Mouse (Mus musculus): Measurements from ENCODE around the gene Zfp367. TPM values are rescaled to one million over a fixed set of nuclear protein-coding genes. Genes with fewer than 3 reads are reported as not detected.

Zfp367 gene
- polyA plus RNA-seq, 1 experiment from 2014 or later: 10.8 TPM

GRCm38 (mm10) chr13:64107105-64107504, 45.9 kb downstream of the Zfp367 start:
- ATAC-seq: no peak
- no peak overlapping the region for H3K4me2 ChIP-seq (ENCODE audit: low read length)
- no peak overlapping the region for H3K9ac ChIP-seq (replicated peaks; ENCODE audit: low read depth, low read length)
- peaks cover 5% of the 10 kb centered on the region; the same call in 1 of the 2 replicates for H3K4me1 ChIP-seq (replicated peaks; ENCODE audit: control insufficient read depth, insufficient read depth, low read length)
- no peaks in the 10 kb centered on the region for H3K9me3 ChIP-seq (ENCODE audit: control insufficient read depth, low read length)
- 30% methylated on average over 3 of the region's 3 CpGs for WGBS
- no peak overlapping the region for H3K4me3 ChIP-seq (replicated peaks; ENCODE audit: low read length)
- H3K36me3 ChIP-seq (ENCODE audit: control insufficient read depth, insufficient read depth): no peaks in the 10 kb centered on the region
- H3K27me3 ChIP-seq (replicated peaks; ENCODE audit: control insufficient read depth, insufficient read depth, low read length): no peaks in the 10 kb centered on the region
- no peak overlapping the region for H3K27ac ChIP-seq (ENCODE audit: low read length)

DNA sequence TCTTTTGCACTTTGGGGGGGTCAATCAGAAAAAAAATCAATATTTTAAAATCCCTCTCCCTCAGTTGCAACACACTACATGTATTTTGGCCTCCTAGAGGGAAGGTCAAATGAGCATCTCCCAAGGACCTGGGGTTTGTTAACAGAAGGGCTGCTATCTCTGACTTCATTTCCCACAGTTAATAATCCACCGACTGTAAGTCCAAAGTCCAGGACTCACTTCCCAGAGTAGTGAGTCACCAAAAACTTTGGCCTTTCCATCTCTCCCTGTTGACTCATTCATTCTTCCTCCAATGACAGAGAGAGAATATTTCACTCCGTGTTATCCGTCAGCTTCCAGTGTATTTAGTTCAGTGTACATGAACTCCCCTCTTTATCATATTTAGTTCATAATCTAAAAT, 47.3 kb downstream of the Zfp367 start:
- Histone ChIP-seq H3K4me3 (replicated peaks; ENCODE audit: low read length) (no peak overlapping the region), H3K9me3 (ENCODE audit: control insufficient read depth, low read length) (no peaks in the 10 kb centered on the region), H3K36me3 (ENCODE audit: control insufficient read depth, insufficient read depth) (no peaks in the 10 kb centered on the region), H3K4me1 (replicated peaks; ENCODE audit: control insufficient read depth, insufficient read depth, low read length) (peaks cover 5% of the 10 kb centered on the region; the same call in 1 of the 2 replicates), H3K27me3 (replicated peaks; ENCODE audit: control insufficient read depth, insufficient read depth, low read length) (no peaks in the 10 kb centered on the region), H3K9ac (replicated peaks; ENCODE audit: low read depth, low read length) (no peak overlapping the region), H3K27ac (ENCODE audit: low read length) (no peak overlapping the region), H3K4me2 (ENCODE audit: low read length) (no peak overlapping the region)
- WGBS: 98% methylated on average over 3 of the region's 3 CpGs
- ATAC-seq: no peak

- no peak overlapping the region for H3K9ac ChIP-seq (replicated peaks; ENCODE audit: low read depth, low read length)
- no peaks in the 10 kb centered on the region for H3K36me3 ChIP-seq (ENCODE audit: control insufficient read depth, insufficient read depth)
- H3K4me1 ChIP-seq (replicated peaks; ENCODE audit: control insufficient read depth, insufficient read depth, low read length): no peaks in the 10 kb centered on the region
- no peak overlapping the region for H3K4me2 ChIP-seq (ENCODE audit: low read length)
- ATAC-seq: peak; percentile 43; the same call in 1 of the 2 replicates
- 65% methylated on average over 3 of the region's 3 CpGs for WGBS
- H3K9me3 ChIP-seq (ENCODE audit: control insufficient read depth, low read length): no peaks in the 10 kb centered on the region
- H3K27ac ChIP-seq (ENCODE audit: low read length): no peak overlapping the region
- no peak overlapping the region for H3K4me3 ChIP-seq (replicated peaks; ENCODE audit: low read length)
- H3K27me3 ChIP-seq (replicated peaks; ENCODE audit: control insufficient read depth, insufficient read depth, low read length): no peaks in the 10 kb centered on the region
Observed at GRCm38 (mm10) chr13:64100186-64100585, 52.8 kb downstream of the Zfp367 start.

- Histone ChIP-seq H3K4me3 (replicated peaks; ENCODE audit: low read length) (no peak overlapping the region), H3K4me1 (replicated peaks; ENCODE audit: control insufficient read depth, insufficient read depth, low read length) (no peaks in the 10 kb centered on the region), H3K4me2 (ENCODE audit: low read length) (no peak overlapping the region), H3K27me3 (replicated peaks; ENCODE audit: control insufficient read depth, insufficient read depth, low read length) (no peaks in the 10 kb centered on the region), H3K36me3 (ENCODE audit: control insufficient read depth, insufficient read depth) (no peaks in the 10 kb centered on the region), H3K27ac (ENCODE audit: low read length) (no peak overlapping the region), H3K9ac (replicated peaks; ENCODE audit: low read depth, low read length) (no peak overlapping the region), H3K9me3 (ENCODE audit: control insufficient read depth, low read length) (no peaks in the 10 kb centered on the region)
- no peak for ATAC-seq
- WGBS: 76% methylated on average over 9 of the region's 9 CpGs
Observed at GRCm38 (mm10) chr13:64098992-64099391, 54.0 kb downstream of the Zfp367 start.

DNA sequence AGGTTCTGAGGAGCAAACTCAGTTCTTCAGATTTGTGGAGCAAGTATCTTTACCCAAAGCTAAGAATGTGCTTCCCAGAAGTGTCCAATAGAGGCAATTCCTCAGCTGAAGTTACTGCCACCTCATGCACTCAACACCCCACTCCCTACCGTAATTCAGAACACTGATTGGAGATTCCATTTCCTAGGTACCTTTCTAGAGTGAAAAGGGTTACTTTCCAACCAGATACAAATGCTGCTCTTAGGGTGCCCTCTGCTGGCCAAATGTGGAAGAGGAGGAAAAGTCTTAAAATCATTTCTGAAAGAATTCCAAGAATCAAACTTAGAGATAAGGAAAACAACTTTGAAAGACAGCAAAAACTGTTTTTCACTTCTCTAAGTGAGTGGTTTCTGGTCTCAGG, 59.7 kb downstream of the Zfp367 start:
- no peaks in the 10 kb centered on the region for H3K36me3 ChIP-seq (ENCODE audit: control insufficient read depth, insufficient read depth)
- no peak overlapping the region for H3K27ac ChIP-seq (ENCODE audit: low read length)
- WGBS: 5% methylated on average over 1 of the region's 1 CpGs
- ATAC-seq: no peak
- H3K4me3 ChIP-seq (replicated peaks; ENCODE audit: low read length): no peak overlapping the region
- no peaks in the 10 kb centered on the region for H3K9me3 ChIP-seq (ENCODE audit: control insufficient read depth, low read length)
- H3K27me3 ChIP-seq (replicated peaks; ENCODE audit: control insufficient read depth, insufficient read depth, low read length): no peaks in the 10 kb centered on the region
- H3K4me2 ChIP-seq (ENCODE audit: low read length): no peak overlapping the region
- H3K4me1 ChIP-seq (replicated peaks; ENCODE audit: control insufficient read depth, insufficient read depth, low read length): no peaks in the 10 kb centered on the region
- no peak overlapping the region for H3K9ac ChIP-seq (replicated peaks; ENCODE audit: low read depth, low read length)

DNA sequence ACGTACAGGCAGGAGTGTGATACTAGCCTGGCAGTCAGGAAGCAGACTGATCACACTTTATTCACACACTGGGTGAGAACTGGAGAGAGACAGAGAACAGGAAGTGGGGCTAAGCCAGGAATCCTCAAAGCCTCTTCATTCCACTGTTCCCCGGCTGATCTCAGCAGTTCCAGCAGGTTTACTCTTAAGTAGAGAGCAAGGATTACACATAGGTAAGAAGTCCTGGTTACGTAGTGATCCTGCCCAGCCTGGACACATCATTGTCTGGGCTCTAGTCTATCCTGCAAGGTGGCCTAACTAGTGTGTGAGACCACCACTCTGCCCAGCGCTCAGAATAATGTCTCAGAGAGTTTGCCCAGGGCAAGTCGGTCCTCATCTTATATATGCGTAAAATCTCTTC, 60.2 kb downstream of the Zfp367 start:
- H3K4me3 ChIP-seq (replicated peaks; ENCODE audit: low read length): no peak overlapping the region
- H3K9me3 ChIP-seq (ENCODE audit: control insufficient read depth, low read length): no peaks in the 10 kb centered on the region
- H3K4me2 ChIP-seq (ENCODE audit: low read length): no peak overlapping the region
- H3K36me3 ChIP-seq (ENCODE audit: control insufficient read depth, insufficient read depth): no peaks in the 10 kb centered on the region
- H3K9ac ChIP-seq (replicated peaks; ENCODE audit: low read depth, low read length): no peak overlapping the region
- no peak overlapping the region for H3K27ac ChIP-seq (ENCODE audit: low read length)
- ATAC-seq: no peak
- H3K27me3 ChIP-seq (replicated peaks; ENCODE audit: control insufficient read depth, insufficient read depth, low read length): no peaks in the 10 kb centered on the region
- WGBS: 74% methylated on average over 6 of the region's 6 CpGs
- H3K4me1 ChIP-seq (replicated peaks; ENCODE audit: control insufficient read depth, insufficient read depth, low read length): no peaks in the 10 kb centered on the region

DNA sequence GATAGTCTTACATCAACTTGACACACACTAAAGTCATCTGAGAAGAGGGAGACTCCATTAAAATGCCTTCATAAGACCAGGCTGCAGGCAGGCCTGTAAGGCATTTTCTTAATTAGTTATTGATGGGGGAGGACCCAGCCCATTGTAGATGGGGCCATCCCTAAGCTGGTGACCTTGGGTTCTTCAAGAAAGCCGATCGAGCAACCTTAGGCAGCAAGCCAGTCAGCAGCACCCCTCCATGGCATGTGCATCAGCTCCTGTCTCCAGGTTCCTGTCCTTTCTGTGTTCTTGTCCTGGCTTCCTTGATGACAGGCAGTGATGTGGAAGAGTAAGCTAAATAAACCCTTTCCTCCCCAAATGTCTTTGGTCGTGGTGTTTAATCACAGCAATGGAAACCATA, 60.9 kb downstream of the Zfp367 start:
- Histone ChIP-seq H3K4me3 (replicated peaks; ENCODE audit: low read length) (no peak overlapping the region), H3K4me1 (replicated peaks; ENCODE audit: control insufficient read depth, insufficient read depth, low read length) (no peaks in the 10 kb centered on the region), H3K27me3 (replicated peaks; ENCODE audit: control insufficient read depth, insufficient read depth, low read length) (no peaks in the 10 kb centered on the region), H3K27ac (ENCODE audit: low read length) (no peak overlapping the region), H3K4me2 (ENCODE audit: low read length) (no peak overlapping the region), H3K9me3 (ENCODE audit: control insufficient read depth, low read length) (no peaks in the 10 kb centered on the region), H3K9ac (replicated peaks; ENCODE audit: low read depth, low read length) (no peak overlapping the region), H3K36me3 (ENCODE audit: control insufficient read depth, insufficient read depth) (no peaks in the 10 kb centered on the region)
- 69% methylated on average over 3 of the region's 3 CpGs for WGBS
- no peak for ATAC-seq

GRCm38 (mm10) chr13:64091006-64091405, 62.0 kb downstream of the Zfp367 start:
- Histone ChIP-seq H3K4me3 (replicated peaks; ENCODE audit: low read length) (no peak overlapping the region), H3K4me1 (replicated peaks; ENCODE audit: control insufficient read depth, insufficient read depth, low read length) (no peaks in the 10 kb centered on the region), H3K9me3 (ENCODE audit: control insufficient read depth, low read length) (no peaks in the 10 kb centered on the region), H3K36me3 (ENCODE audit: control insufficient read depth, insufficient read depth) (no peaks in the 10 kb centered on the region), H3K9ac (replicated peaks; ENCODE audit: low read depth, low read length) (no peak overlapping the region), H3K27me3 (replicated peaks; ENCODE audit: control insufficient read depth, insufficient read depth, low read length) (no peaks in the 10 kb centered on the region), H3K27ac (ENCODE audit: low read length) (no peak overlapping the region), H3K4me2 (ENCODE audit: low read length) (no peak overlapping the region)
- ATAC-seq: no peak
- 58% methylated on average over 7 of the region's 7 CpGs for WGBS

DNA sequence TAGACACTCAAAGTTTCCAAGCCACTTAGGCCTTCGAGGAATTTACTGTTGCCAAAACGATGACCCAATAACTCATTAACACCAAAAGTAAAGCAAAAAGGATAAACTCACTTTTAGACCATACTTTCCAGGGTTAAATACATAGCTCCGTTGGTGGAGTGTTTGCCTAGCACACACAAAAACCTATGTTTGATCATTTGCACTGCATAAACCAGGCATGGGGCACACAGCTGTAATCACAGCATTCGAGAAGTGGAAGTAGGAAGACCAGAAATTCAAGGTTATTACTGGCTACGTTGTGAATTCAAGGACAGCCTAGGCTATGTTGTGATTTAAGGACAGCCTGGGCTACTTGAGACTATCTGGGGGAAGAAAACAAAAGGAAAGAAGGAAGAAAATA, 62.7 kb downstream of the Zfp367 start:
- H3K36me3 ChIP-seq (ENCODE audit: control insufficient read depth, insufficient read depth): no peaks in the 10 kb centered on the region
- H3K9ac ChIP-seq (replicated peaks; ENCODE audit: low read depth, low read length): no peak overlapping the region
- H3K9me3 ChIP-seq (ENCODE audit: control insufficient read depth, low read length): no peaks in the 10 kb centered on the region
- no peaks in the 10 kb centered on the region for H3K4me1 ChIP-seq (replicated peaks; ENCODE audit: control insufficient read depth, insufficient read depth, low read length)
- H3K4me2 ChIP-seq (ENCODE audit: low read length): no peak overlapping the region
- 88% methylated on average over 5 of the region's 5 CpGs for WGBS
- no peak overlapping the region for H3K4me3 ChIP-seq (replicated peaks; ENCODE audit: low read length)
- ATAC-seq: no peak
- no peak overlapping the region for H3K27ac ChIP-seq (ENCODE audit: low read length)
- no peaks in the 10 kb centered on the region for H3K27me3 ChIP-seq (replicated peaks; ENCODE audit: control insufficient read depth, insufficient read depth, low read length)

- no peak within 1 kb of the TSS for H3K4me2 ChIP-seq (ENCODE audit: low read length)
- 87% methylated on average over 4 of the region's 4 CpGs for WGBS
Observed at GRCm38 (mm10) chr13:64089130-64089529, 63.9 kb downstream of the Zfp367 start, which contains the start of gene Hsd17b3. Hsd17b3 (minus strand) TSS chr13:64089230.

More at GRCm38 (mm10) chr13:64089130-64089529, 63.9 kb downstream of the Zfp367 start, which contains the start of gene Hsd17b3:
- Histone ChIP-seq H3K4me1 (replicated peaks; ENCODE audit: control insufficient read depth, insufficient read depth, low read length) (no peaks in the 10 kb centered on the region), H3K36me3 (ENCODE audit: control insufficient read depth, insufficient read depth) (no peaks in the 10 kb centered on the region), H3K27me3 (replicated peaks; ENCODE audit: control insufficient read depth, insufficient read depth, low read length) (no peaks in the 10 kb centered on the region), H3K9ac (replicated peaks; ENCODE audit: low read depth, low read length) (no peak within 1 kb of the TSS), H3K9me3 (ENCODE audit: control insufficient read depth, low read length) (no peaks in the 10 kb centered on the region), H3K27ac (ENCODE audit: low read length) (no peak within 1 kb of the TSS), H3K4me3 (replicated peaks; ENCODE audit: low read length) (no peak within 1 kb of the TSS)
- no peak for ATAC-seq

Measured in forebrain, embryonic 16.5 days (tissue).